In genomic region chr9:43934691-43935064, GRCm38 (mm10) we compare ENCODE assay signal across 9 mouse cellular contexts.
A peak's percentile ranks its signal among the peaks of the same experiment; 100 is the strongest.
DNase-seq lines count a peak whose midpoint lies in the region; ATAC-seq and TF ChIP-seq lines count a peak whose summit lies in the region.
"Had no signal": no experiment of that assay in that cellular context is flagged by ENCODE, and none has a peak within 500 bp of the region (broad histone marks: within the 10 kb centered on the region; RNA-seq: fewer than 3 reads in every experiment).

No protein-coding gene starts in this region.

- H3K36me3 ChIP-seq in heart, postnatal 0 days (replicated peaks; ENCODE audit: control insufficient read depth, insufficient read depth, low read length): no peaks in the 10 kb centered on the region
- no peaks in the 10 kb centered on the region for H3K36me3 ChIP-seq in intestine, embryonic 16.5 days (ENCODE audit: control insufficient read depth, insufficient read depth, low read length)
- H3K36me3 ChIP-seq in liver, adult 2 months (ENCODE audit: control insufficient read depth, insufficient read depth, low read length): no peaks in the 10 kb centered on the region
- H3K36me3 ChIP-seq in heart, embryonic 11.5 days (ENCODE audit: control insufficient read depth, insufficient read depth, low read length): no peaks in the 10 kb centered on the region

- no peak for TF ChIP-seq CTCF in heart, postnatal 0 days (IDR thresholded peaks at IDR 0.05; ENCODE audit: low read depth)
- TF ChIP-seq CTCF in liver, adult 2 months (IDR thresholded peaks at IDR 0.05; ENCODE audit: low read depth, low read length): no peak

- no peak for ATAC-seq in heart, postnatal 0 days (ENCODE audit: insufficient read depth, low read depth)
- peak; percentile 68 for ATAC-seq in intestine, embryonic 16.5 days
- no peak for ATAC-seq in heart, embryonic 11.5 days (replicated peaks; ENCODE audit: insufficient number of reproducible peaks, low FRiP score, low TSS enrichment)

- DNase-seq in heart, postnatal 0 days (ENCODE audit: low spot score): peak; percentile 8
- DNase-seq in heart, adult 8-10 months (ENCODE audit: low spot score): no peak
- DNase-seq in NIH3T3 (ENCODE audit: low read depth): peak; percentile 8
- DNase-seq in liver, adult 2 months (ENCODE audit: extremely low read depth, low read depth, low spot score): peak; percentile 66
- DNase-seq in layer of hippocampus, adult 8-10 months (ENCODE audit: low spot score in 2 of 2): no peak
- DNase-seq in thymus, postnatal 0 days (ENCODE audit: low spot score): no peak
- DNase-seq: thymus, adult 2 months had no signal

- no peaks in the 10 kb centered on the region for H3K4me1 ChIP-seq in heart, postnatal 0 days (ENCODE audit: control insufficient read depth, insufficient read depth)
- H3K4me1 ChIP-seq in intestine, embryonic 16.5 days (ENCODE audit: control insufficient read depth, insufficient read depth, low read length): no peaks in the 10 kb centered on the region
- H3K4me1 ChIP-seq in liver, adult 2 months (ENCODE audit: control insufficient read depth, insufficient read depth, low read length): no peaks in the 10 kb centered on the region
- H3K4me1 ChIP-seq in heart, embryonic 11.5 days (ENCODE audit: control insufficient read depth, insufficient read depth, low read length): no peaks in the 10 kb centered on the region

- H3K4me3 ChIP-seq in heart, postnatal 0 days (ENCODE audit: low read depth, low read length): no peak overlapping the region
- H3K4me3 ChIP-seq in intestine, embryonic 16.5 days (ENCODE audit: low read length): no peak overlapping the region
- H3K4me3 ChIP-seq in liver, adult 2 months (ENCODE audit: insufficient read depth, low read depth, low read length): no peak overlapping the region
- H3K4me3 ChIP-seq in heart, embryonic 11.5 days (ENCODE audit: low read depth, low read length): no peak overlapping the region

- no peaks in the 10 kb centered on the region for H3K9me3 ChIP-seq in heart, postnatal 0 days (replicated peaks; ENCODE audit: control insufficient read depth, low read length)
- H3K9me3 ChIP-seq in intestine, embryonic 16.5 days (ENCODE audit: control insufficient read depth, low read length): no peaks in the 10 kb centered on the region
- no peaks in the 10 kb centered on the region for H3K9me3 ChIP-seq in heart, embryonic 11.5 days (replicated peaks; ENCODE audit: control insufficient read depth, low read length)

- no peak overlapping the region for H3K27ac ChIP-seq in heart, postnatal 0 days (ENCODE audit: low read depth)
- no peak overlapping the region for H3K27ac ChIP-seq in intestine, embryonic 16.5 days (ENCODE audit: low read length)
- no peak overlapping the region for H3K27ac ChIP-seq in liver, adult 2 months (replicated peaks; ENCODE audit: insufficient read depth, low read depth, low read length)
- no peak overlapping the region for H3K27ac ChIP-seq in heart, embryonic 11.5 days (ENCODE audit: low read depth, low read length)

- WGBS in heart, postnatal 0 days: 15% methylated on average over 5 of the region's 5 CpGs
- 5% methylated on average over 5 of the region's 5 CpGs for WGBS in intestine, embryonic 16.5 days
- 2% methylated on average over 5 of the region's 5 CpGs for WGBS in liver, adult 2 months
- 14% methylated on average over 5 of the region's 5 CpGs for WGBS in heart, embryonic 11.5 days (ENCODE audit: insufficient replicate concordance)

- H3K4me2 ChIP-seq in heart, postnatal 0 days (ENCODE audit: low read depth, low read length): no peak overlapping the region
- no peak overlapping the region for H3K4me2 ChIP-seq in intestine, embryonic 16.5 days (ENCODE audit: low read depth, low read length)
- H3K4me2 ChIP-seq in heart, embryonic 11.5 days: no peak overlapping the region

- H3K27me3 ChIP-seq in heart, postnatal 0 days (ENCODE audit: control insufficient read depth, insufficient read depth, low read length): peaks cover 10% of the 10 kb centered on the region
- no peaks in the 10 kb centered on the region for H3K27me3 ChIP-seq in intestine, embryonic 16.5 days (replicated peaks; ENCODE audit: control insufficient read depth, insufficient read depth, low read length)
- H3K27me3 ChIP-seq in liver, adult 2 months (ENCODE audit: control insufficient read depth, insufficient read depth, low read length): no peaks in the 10 kb centered on the region
- H3K27me3 ChIP-seq in heart, embryonic 11.5 days (ENCODE audit: control insufficient read depth, insufficient read depth, low read length): peaks cover 8% of the 10 kb centered on the region

- TF ChIP-seq POLR2A in liver, adult 2 months (IDR thresholded peaks at IDR 0.05; ENCODE audit: extremely low read depth, insufficient read depth, low read length): no peak

- H3K79me2 ChIP-seq in liver, adult 2 months (ENCODE audit: control insufficient read depth, insufficient read depth, low read length): no peaks in the 10 kb centered on the region

- H3K9ac ChIP-seq in heart, postnatal 0 days (replicated peaks; ENCODE audit: low read depth, low read length): no peak overlapping the region
- H3K9ac ChIP-seq in intestine, embryonic 16.5 days (ENCODE audit: low read depth, low read length): no peak overlapping the region
- H3K9ac ChIP-seq in liver, adult 2 months (ENCODE audit: low read depth, low read length): no peak overlapping the region
- no peak overlapping the region for H3K9ac ChIP-seq in heart, embryonic 11.5 days (ENCODE audit: low read depth, low read length)

- TF ChIP-seq EP300 in heart, postnatal 0 days (IDR thresholded peaks at IDR 0.05; ENCODE audit: low read depth): no peak

Comparison
In these comparisons a context has a peak if more than half of its experiments do, and no peak if none do; other contexts are left out.
1. DNase-seq: peak in heart, postnatal 0 days (single experiment), NIH3T3 (single experiment) and liver, adult 2 months (single experiment); none in heart, adult 8-10 months (single experiment), layer of hippocampus, adult 8-10 months (0 of 2) and thymus, postnatal 0 days (single experiment).